Mouse (Mus musculus) adrenal gland (tissue): ENCODE measurements around the gene Rasgef1a.

Experiments used
- intact Hi-C: fragments of 180-260 bp; cut with DNase I; formaldehyde crosslinking; loops from one replicate; pipeline ENCODE4 v1.15.1; 2025
- microRNA-seq, 2 experiments: library from miRNA; unstranded; fragments of <30 nt; microRNA quantifications; one replicate each; pipeline ENCODE4; 2019

Rasgef1a gene

DNA sequence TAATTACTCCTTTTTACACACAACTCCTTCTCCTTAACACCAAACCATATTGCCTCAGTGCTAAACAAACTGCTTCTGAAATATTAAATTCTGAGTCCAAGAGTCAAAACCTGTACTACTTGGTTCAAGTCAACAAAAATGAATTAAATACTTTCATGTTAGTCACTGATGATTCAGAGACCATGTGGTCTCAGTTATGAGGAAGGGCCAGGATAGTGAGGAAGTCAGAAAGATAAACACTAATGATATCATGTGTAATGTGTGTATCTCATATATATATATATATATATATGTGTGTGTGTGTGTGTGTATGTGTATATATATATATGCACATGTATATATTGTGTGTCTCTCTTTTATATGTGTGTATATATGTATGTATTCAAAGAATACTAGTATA lies 115.3 kb downstream of the Rasgef1a start:
- intact Hi-C loops, result no loop called here

DNA sequence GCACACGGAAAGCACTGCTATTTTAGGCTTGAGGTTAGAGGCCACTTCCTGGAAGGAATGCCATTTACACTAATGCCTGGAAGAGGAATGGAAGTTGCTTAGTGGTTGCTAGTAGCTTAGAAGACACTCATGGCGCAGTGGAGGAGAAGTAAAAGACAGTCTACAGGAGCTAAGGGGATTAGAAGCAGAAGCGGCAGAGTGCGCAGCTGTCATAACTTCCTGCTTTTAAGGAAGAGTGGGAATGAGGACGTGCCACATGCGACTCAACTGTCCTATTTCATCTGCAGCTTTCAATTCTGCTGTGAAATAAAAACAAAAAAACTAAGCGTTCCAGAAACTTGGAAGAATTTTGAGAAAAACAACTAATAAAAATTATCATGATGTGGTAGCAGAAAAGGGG lies 116.0 kb downstream of the Rasgef1a start:
- intact Hi-C loops, result no loop called here

DNA sequence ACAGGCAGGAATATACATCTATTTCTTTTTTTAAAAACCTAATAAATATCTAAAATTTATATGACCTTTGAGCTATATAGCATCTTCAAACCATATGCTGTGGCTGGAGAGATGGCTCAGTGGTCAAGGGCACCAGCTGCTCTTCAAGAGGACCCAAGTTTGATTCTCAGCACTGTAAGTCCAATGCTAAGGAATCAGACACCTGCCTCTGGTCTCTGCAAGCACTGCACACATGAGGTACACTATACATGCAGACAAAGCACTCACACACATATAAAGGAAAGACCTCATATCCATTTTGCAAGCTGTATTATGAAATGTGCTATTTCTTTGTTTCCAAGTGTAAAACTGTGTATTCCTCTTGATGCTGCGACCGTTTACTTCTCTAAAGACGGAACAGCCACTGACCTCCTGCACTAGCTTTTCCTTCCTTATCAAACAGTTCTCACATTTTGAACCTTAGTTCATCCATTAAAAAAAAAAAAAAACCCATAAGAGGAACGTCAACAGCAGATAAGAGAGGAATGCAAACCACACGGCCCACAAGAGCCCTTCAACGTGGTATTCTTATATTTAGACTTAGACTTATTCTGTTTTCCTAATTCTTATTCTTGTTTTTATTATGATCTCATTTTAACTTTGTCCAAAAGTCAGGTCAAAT lies 116.7 kb downstream of the Rasgef1a start:
- intact Hi-C loops, result no loop called here

GRCm38 (mm10) chr6:118130022-118130421 lies 118.8 kb downstream of the Rasgef1a start:
- intact Hi-C loops, result no loop called here

GRCm38 (mm10) chr6:118134461-118134860 lies 123.2 kb downstream of the Rasgef1a start:
- intact Hi-C loops, result no loop called here

DNA sequence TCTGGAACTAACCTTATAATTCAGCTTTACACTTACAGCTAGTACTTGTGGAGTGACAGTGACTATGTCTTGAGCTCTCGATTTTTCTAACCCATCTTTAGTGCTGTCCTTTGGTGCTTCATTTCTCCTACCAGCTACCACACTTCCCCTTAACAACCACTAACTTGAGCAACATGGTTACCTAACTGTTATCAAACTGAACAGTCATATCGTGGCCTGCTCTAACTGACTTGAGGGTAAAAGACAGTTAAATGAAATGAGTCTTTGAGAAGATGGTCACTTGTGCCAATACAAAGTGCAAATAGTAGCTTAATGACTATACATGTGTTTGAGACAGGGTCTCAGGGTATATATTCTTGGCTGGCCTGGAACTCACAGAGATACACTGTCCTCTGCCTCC lies 125.9 kb downstream of the Rasgef1a start:
- intact Hi-C loops, result no loop called here

- intact Hi-C loops, result no loop called here
Measured at GRCm38 (mm10) chr6:118138731-118139709, 127.8 kb downstream of the Rasgef1a start, which contains the start of gene Csgalnact2. Gene Csgalnact2, minus strand, starts transcription at chr6:118139140.

- intact Hi-C loops, result no loop called here
Measured at GRCm38 (mm10) chr6:118140961-118141360, 129.7 kb downstream of the Rasgef1a start.

Small RNA genes within 50 kb of the gene (microRNA-seq; reads per million reads assigned to microRNA genes)
- gene Mir7044, result 0.49 to 0.69 reads per million in 2 experiments
